Mouse (Mus musculus) intestine, embryonic 16.5 days (tissue): ENCODE results near the gene Gm20388. TPM values are rescaled to one million over a fixed set of nuclear protein-coding genes. Genes with fewer than 3 reads are reported as not detected.

Experiments
- ATAC-seq: fragments of 200-750 bp; cut with Nextera tagmentation; 2 replicates; pipeline ENCODE4 v1.8.0; 2017; ENCODE audit warnings: moderate TSS enrichment, moderate library complexity
- H3K27ac ChIP-seq: fragments of 300-500 bp; sonication (generic); 2 replicates; pipeline ENCODE4 v1.5.1; 2014; ENCODE audit warnings: mild to moderate bottlenecking, low read length
- H3K27me3 ChIP-seq: fragments of 300-500 bp; sonication (generic); replicated peaks from 2 replicates; pipeline ENCODE4 v1.6.1; 2014; ENCODE audit warnings: low read length, control low read depth, mixed read lengths; ENCODE audit not compliant: control insufficient read depth, insufficient read depth
- H3K36me3 ChIP-seq: fragments of 300-500 bp; sonication (generic); 2 replicates; pipeline ENCODE4 v1.6.1; 2014; ENCODE audit warnings: low read length, control low read depth; ENCODE audit not compliant: control insufficient read depth, insufficient read depth
- H3K4me1 ChIP-seq: fragments of 300-500 bp; sonication (generic); 2 replicates; pipeline ENCODE4 v1.6.1; 2014; ENCODE audit warnings: low read length, control low read depth, mixed read lengths; ENCODE audit not compliant: control insufficient read depth, insufficient read depth
- H3K4me2 ChIP-seq: fragments of 300-500 bp; sonication (generic); 2 replicates; pipeline ENCODE4 v1.6.1; 2014; ENCODE audit warnings: low read depth, low read length, control low read depth
- H3K4me3 ChIP-seq: fragments of 300-500 bp; sonication (generic); 2 replicates; pipeline ENCODE4 v1.5.1; 2014; ENCODE audit warnings: mild to moderate bottlenecking, low read length
- H3K9ac ChIP-seq: fragments of 300-500 bp; sonication (generic); 2 replicates; pipeline ENCODE4 v1.6.1; 2014; ENCODE audit warnings: low read depth, low read length
- H3K9me3 ChIP-seq: fragments of 300-500 bp; sonication (generic); 2 replicates; pipeline ENCODE4 v1.6.1; 2016; ENCODE audit warnings: low read length, control low read depth; ENCODE audit not compliant: control insufficient read depth
- WGBS: fragments of 180-500 bp; shearing (Covaris S2); extraction: QIAGEN DNeasy Blood & Tissue Kit; methylation state at CpG from one replicate; pipeline ENCODE4 v1.1.7; 2014; 5-methylcytosine and 5-hydroxymethylcytosine counted together
- polyA plus RNA-seq: library from polyadenylated mRNA; unstranded; fragments of >200 nt; fragmentation: Nextera tagmentation; extraction: Ambion mirVana; gene quantifications from 2 replicates; pipeline ENCODE4 v1.2.1, GENCODE M21; 2015

Gene Gm20388
- polyA plus RNA-seq, 1 experiment from 2014 or later: 5.8 TPM

- Histone ChIP-seq H3K4me3 (no peak overlapping the region), H3K9ac (no peak overlapping the region), H3K36me3 (0 out of 2 replicates have a peak, but pooled peaks cover 3% of the 10 kb centered on the region), H3K4me1 (no peaks in the 10 kb centered on the region), H3K4me2 (no peak overlapping the region), H3K27me3 (no peaks in the 10 kb centered on the region), H3K27ac (no peak overlapping the region), H3K9me3 (no peaks in the 10 kb centered on the region)
- 74% methylated on average over 4 of the region's 4 CpGs for WGBS
- no peak for ATAC-seq
Measured at GRCm38 (mm10) chr8:123308738-123309137, 3398.1 kb downstream of the Gm20388 start.

- peak; percentile 91 for ATAC-seq
- WGBS: 5% methylated on average over 21 of the region's 21 CpGs
Measured at GRCm38 (mm10) chr8:123317781-123318466, 3407.3 kb downstream of the Gm20388 start.

GRCm38 (mm10) chr8:123318467-123318911 is 3407.8 kb downstream of the Gm20388 start, which contains the start of gene Fanca:
Gene Fanca (minus strand): TSS chr8:123318576.
- ATAC-seq: peak; percentile 100
- H3K27ac ChIP-seq: peak within 1 kb of the TSS; percentile 31; the same call in 1 of the 2 replicates
- H3K27me3 ChIP-seq: no peaks in the 10 kb centered on the region
- no peaks in the 10 kb centered on the region for H3K9me3 ChIP-seq
- no peaks in the 10 kb centered on the region for H3K36me3 ChIP-seq
- peak within 1 kb of the TSS; percentile 82 for H3K4me2 ChIP-seq
- under 1% methylated on average over 24 of the region's 24 CpGs for WGBS
- peaks cover 2% of the 10 kb centered on the region; the same call in 1 of the 2 replicates for H3K4me1 ChIP-seq
- H3K9ac ChIP-seq: peak within 1 kb of the TSS; percentile 75
- peak within 1 kb of the TSS; percentile 76 for H3K4me3 ChIP-seq

More at GRCm38 (mm10) chr8:123317781-123318466, 3407.3 kb downstream of the Gm20388 start:
- Histone ChIP-seq H3K36me3 (no peaks in the 10 kb centered on the region), H3K27ac (no peak overlapping the region), H3K4me2 (peak overlapping the region; percentile 82), H3K27me3 (no peaks in the 10 kb centered on the region), H3K9me3 (no peaks in the 10 kb centered on the region), H3K9ac (peak overlapping the region; percentile 75), H3K4me1 (peaks cover 2% of the 10 kb centered on the region; the same call in 1 of the 2 replicates), H3K4me3 (peak overlapping the region; percentile 76)

GRCm38 (mm10) chr8:123319522-123320164 is 3409.0 kb downstream of the Gm20388 start:
- WGBS: 34% methylated on average over 7 of the region's 7 CpGs
- H3K4me2 ChIP-seq: no peak overlapping the region

GRCm38 (mm10) chr8:123328552-123328951 is 3417.9 kb downstream of the Gm20388 start:
- WGBS: 94% methylated on average over 2 of the region's 2 CpGs
- Histone ChIP-seq H3K27ac (no peak overlapping the region), H3K4me2 (no peak overlapping the region), H3K4me1 (peaks cover 16% of the 10 kb centered on the region; the same call in 1 of the 2 replicates), H3K36me3 (no peaks in the 10 kb centered on the region), H3K27me3 (no peaks in the 10 kb centered on the region), H3K4me3 (no peak overlapping the region), H3K9me3 (no peaks in the 10 kb centered on the region), H3K9ac (no peak overlapping the region)
- ATAC-seq: no peak

More at GRCm38 (mm10) chr8:123319522-123320164, 3409.0 kb downstream of the Gm20388 start:
- no peak for ATAC-seq
- no peaks in the 10 kb centered on the region for H3K27me3 ChIP-seq
- no peak overlapping the region for H3K9ac ChIP-seq
- peaks cover 2% of the 10 kb centered on the region; the same call in 1 of the 2 replicates for H3K4me1 ChIP-seq
- no peaks in the 10 kb centered on the region for H3K36me3 ChIP-seq
- no peaks in the 10 kb centered on the region for H3K9me3 ChIP-seq
- H3K27ac ChIP-seq: no peak overlapping the region
- H3K4me3 ChIP-seq: no peak overlapping the region

- Histone ChIP-seq H3K4me2 (no peak overlapping the region), H3K9ac (no peak overlapping the region), H3K36me3 (no peaks in the 10 kb centered on the region), H3K4me1 (peaks cover 16% of the 10 kb centered on the region), H3K27ac (no peak overlapping the region), H3K27me3 (no peaks in the 10 kb centered on the region), H3K9me3 (no peaks in the 10 kb centered on the region), H3K4me3 (no peak overlapping the region)
- 58% methylated on average over 4 of the region's 4 CpGs for WGBS
- no peak for ATAC-seq
Measured at GRCm38 (mm10) chr8:123329350-123329749, 3418.7 kb downstream of the Gm20388 start.

GRCm38 (mm10) chr8:123329961-123330360 is 3419.3 kb downstream of the Gm20388 start:
- ATAC-seq: no peak
- Histone ChIP-seq H3K27me3 (no peaks in the 10 kb centered on the region), H3K27ac (no peak overlapping the region), H3K9me3 (no peaks in the 10 kb centered on the region), H3K36me3 (no peaks in the 10 kb centered on the region), H3K9ac (no peak overlapping the region), H3K4me2 (no peak overlapping the region), H3K4me3 (no peak overlapping the region), H3K4me1 (peaks cover 20% of the 10 kb centered on the region)
- 64% methylated on average over 5 of the region's 5 CpGs for WGBS

GRCm38 (mm10) chr8:123330701-123331100 is 3420.1 kb downstream of the Gm20388 start:
- Histone ChIP-seq H3K27ac (no peak overlapping the region), H3K36me3 (no peaks in the 10 kb centered on the region), H3K4me3 (no peak overlapping the region), H3K27me3 (no peaks in the 10 kb centered on the region), H3K9me3 (no peaks in the 10 kb centered on the region), H3K4me1 (peaks cover 20% of the 10 kb centered on the region), H3K9ac (no peak overlapping the region), H3K4me2 (no peak overlapping the region)
- 68% methylated on average over 6 of the region's 6 CpGs for WGBS
- ATAC-seq: no peak

GRCm38 (mm10) chr8:123331301-123331700 is 3420.7 kb downstream of the Gm20388 start:
- Histone ChIP-seq H3K36me3 (no peaks in the 10 kb centered on the region), H3K4me1 (peaks cover 20% of the 10 kb centered on the region), H3K27ac (no peak overlapping the region), H3K4me2 (no peak overlapping the region), H3K27me3 (no peaks in the 10 kb centered on the region), H3K9me3 (no peaks in the 10 kb centered on the region), H3K9ac (no peak overlapping the region), H3K4me3 (no peak overlapping the region)
- ATAC-seq: no peak
- WGBS: 76% methylated on average over 2 of the region's 2 CpGs
